Mouse (Mus musculus): ENCODE data around the gene Doc2g.

- TF ChIP-seq CTCF (IDR thresholded peaks at IDR 0.05; ENCODE audit: borderline replicate concordance, extremely low read depth, insufficient read depth, insufficient read length) (no peak), POLR2A (IDR thresholded peaks at IDR 0.05; ENCODE audit: borderline replicate concordance, extremely low read depth, insufficient read depth, insufficient read length, poor library complexity, severe bottlenecking) (no peak)
These were observed 6.4 kb upstream of the Doc2g start for GRCm38 (mm10) chr19:3996747-3997146.

All from brain, embryonic 14.5 days (tissue).